Mouse (Mus musculus): Measurements from ENCODE around the gene Pou2af1. TPM values are rescaled to one million over a fixed set of nuclear protein-coding genes. Genes with fewer than 3 reads are reported as not detected.

Pou2af1 gene
- not detected in 2 replicates for polyA plus RNA-seq (2015; fragmentation: Nextera tagmentation; extraction: Ambion mirVana)

DNA sequence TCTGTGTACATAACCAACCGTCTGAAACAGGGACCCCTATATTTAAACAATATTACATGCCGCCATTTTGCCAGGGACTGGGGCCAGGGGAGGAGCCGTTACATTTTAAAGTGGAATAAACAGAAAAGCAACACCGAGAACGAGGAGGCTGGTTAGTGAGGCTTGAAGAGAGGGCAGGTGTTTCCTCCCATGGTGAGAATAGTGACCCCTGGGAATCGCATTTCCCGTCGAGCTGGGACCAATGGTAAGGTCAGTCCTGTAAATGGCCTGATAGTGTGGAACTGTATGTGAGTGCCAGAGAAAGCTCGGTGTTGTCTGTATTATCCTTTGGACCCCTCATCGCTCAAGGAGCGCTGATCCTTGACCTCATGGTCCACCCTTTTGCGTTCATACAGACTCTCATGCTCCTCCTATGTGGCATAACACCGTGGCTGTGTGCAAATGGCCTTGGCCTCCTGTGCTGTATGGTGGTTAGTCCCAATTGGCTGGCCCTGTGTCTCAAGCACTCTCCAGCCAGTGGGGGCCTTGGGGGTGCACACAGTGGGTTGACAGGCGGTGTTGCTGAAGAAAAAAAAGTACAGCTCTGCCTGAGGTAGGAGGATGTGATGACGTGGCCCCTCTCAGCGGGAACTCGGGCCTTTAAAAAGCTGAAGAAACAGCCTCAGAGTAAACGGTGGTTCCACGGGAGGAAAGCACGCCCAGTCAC, at the start of gene Pou2af1:
Gene Pou2af1 (plus strand): TSS at position 686 of the 706 bp plus-strand sequence.
- H3K9ac ChIP-seq (ENCODE audit: low read depth, low read length): no peak within 1 kb of the TSS
- DNase-seq (ENCODE audit: low spot score): no peak
- no peaks in the 10 kb centered on the region for H3K9me3 ChIP-seq (replicated peaks; ENCODE audit: low read length)
- H3K27ac ChIP-seq: no peak within 1 kb of the TSS
- no peak within 1 kb of the TSS for H3K4me2 ChIP-seq (ENCODE audit: low read length)
- ATAC-seq (replicated peaks; ENCODE audit: low FRiP score, low read depth): no peak
- H3K4me3 ChIP-seq (replicated peaks; ENCODE audit: low read depth, low read length): no peak within 1 kb of the TSS
- 58% methylated on average over 20 of the region's 20 CpGs for WGBS
- H3K36me3 ChIP-seq (ENCODE audit: insufficient read depth, low read length): no peaks in the 10 kb centered on the region
- no peaks in the 10 kb centered on the region for H3K27me3 ChIP-seq (ENCODE audit: insufficient read depth, low read length)
- TF ChIP-seq CTCF (IDR thresholded peaks at IDR 0.05; ENCODE audit: low read depth): no peak
- no peaks in the 10 kb centered on the region for H3K4me1 ChIP-seq (replicated peaks; ENCODE audit: insufficient read depth, low read length)

DNA sequence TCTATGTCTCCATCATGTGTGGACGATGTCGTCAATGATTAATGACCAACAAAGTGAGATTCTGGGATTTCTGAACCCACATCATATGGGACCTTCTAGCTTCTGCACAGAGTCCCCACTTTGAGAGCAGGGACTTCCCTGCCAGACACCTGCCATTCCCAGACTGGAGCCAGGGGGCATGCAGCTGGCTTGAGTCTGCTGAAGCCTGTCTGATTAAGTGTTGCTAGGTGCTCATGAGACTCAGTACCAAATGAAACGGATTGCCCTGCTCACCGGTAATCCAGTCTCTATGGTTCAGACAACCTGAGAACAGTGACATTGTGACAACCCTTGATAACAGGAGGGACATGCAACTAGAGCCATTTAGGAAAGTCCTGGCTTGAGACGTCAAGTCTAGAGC, 49.5 kb upstream of the Pou2af1 start:
- Histone ChIP-seq H3K9ac (ENCODE audit: low read depth, low read length) (no peak overlapping the region), H3K36me3 (ENCODE audit: insufficient read depth, low read length) (no peaks in the 10 kb centered on the region), H3K4me1 (replicated peaks; ENCODE audit: insufficient read depth, low read length) (no peaks in the 10 kb centered on the region), H3K27me3 (ENCODE audit: insufficient read depth, low read length) (peaks cover 3% of the 10 kb centered on the region; the same call in 1 of the 2 replicates), H3K4me3 (replicated peaks; ENCODE audit: low read depth, low read length) (no peak overlapping the region), H3K9me3 (replicated peaks; ENCODE audit: low read length) (no peaks in the 10 kb centered on the region), H3K4me2 (ENCODE audit: low read length) (no peak overlapping the region), H3K27ac (no peak overlapping the region)
- 87% methylated on average over 5 of the region's 5 CpGs for WGBS
- TF ChIP-seq CTCF (IDR thresholded peaks at IDR 0.05; ENCODE audit: low read depth): peak; percentile 36; the same call in 1 of the 2 replicates
- no peak for ATAC-seq (replicated peaks; ENCODE audit: low FRiP score, low read depth)
- DNase-seq (ENCODE audit: low spot score): no peak

DNA sequence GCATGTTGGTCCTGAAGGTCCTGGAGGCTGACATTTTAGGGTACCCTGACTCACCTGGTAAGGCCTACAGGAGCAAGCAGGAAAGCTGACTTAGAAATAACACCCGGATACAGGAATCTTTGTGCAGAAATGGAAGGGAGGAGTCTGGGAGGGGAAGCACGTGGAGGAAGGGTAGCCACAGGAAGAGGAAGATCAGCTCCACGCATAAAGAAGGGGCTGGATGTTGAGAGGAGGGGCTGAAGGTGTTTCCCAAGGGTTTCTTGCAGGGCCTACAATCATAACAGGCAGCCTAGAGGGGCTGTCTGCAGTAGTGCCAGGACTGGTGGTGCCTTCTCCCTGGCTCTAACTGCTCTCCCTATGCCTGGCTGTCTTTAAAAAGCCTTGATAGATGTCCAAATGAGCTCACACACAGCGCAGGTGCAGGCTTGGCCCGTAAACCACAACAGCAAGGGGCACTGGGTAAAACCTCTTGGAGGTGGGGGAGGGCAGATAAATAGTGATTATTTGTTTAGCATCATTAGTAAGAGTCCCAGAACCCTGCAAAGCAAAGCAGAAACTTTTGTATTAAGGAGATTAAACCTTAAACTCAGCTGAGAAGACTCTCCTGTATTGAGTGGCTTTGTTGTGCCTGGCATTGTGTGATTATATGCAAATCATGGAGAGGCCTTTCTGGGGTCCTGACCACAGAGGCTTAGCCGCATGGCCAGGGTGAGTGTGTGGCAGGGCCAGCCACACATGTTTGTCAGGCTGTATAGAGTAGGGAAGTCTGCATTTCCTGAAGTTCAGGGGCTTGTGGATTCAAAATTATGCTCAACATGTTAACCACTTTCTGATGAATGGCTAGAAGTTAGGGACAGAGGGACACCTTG, 48.0 kb upstream of the Pou2af1 start, which contains the start of gene Gm32742:
Gene Gm32742 (minus strand): TSS at position 206 of the 869 bp plus-strand sequence.
- no peak within 1 kb of the TSS for H3K9ac ChIP-seq (ENCODE audit: low read depth, low read length)
- 40% methylated on average over 6 of the region's 6 CpGs for WGBS
- H3K27me3 ChIP-seq (ENCODE audit: insufficient read depth, low read length): peaks cover 1% of the 10 kb centered on the region; the same call in 1 of the 2 replicates
- TF ChIP-seq CTCF (IDR thresholded peaks at IDR 0.05; ENCODE audit: low read depth): no peak
- no peak for DNase-seq (ENCODE audit: low spot score)
- no peaks in the 10 kb centered on the region for H3K9me3 ChIP-seq (replicated peaks; ENCODE audit: low read length)
- no peak for ATAC-seq (replicated peaks; ENCODE audit: low FRiP score, low read depth)
- no peak within 1 kb of the TSS for H3K27ac ChIP-seq
- no peaks in the 10 kb centered on the region for H3K36me3 ChIP-seq (ENCODE audit: insufficient read depth, low read length)
- no peak within 1 kb of the TSS for H3K4me2 ChIP-seq (ENCODE audit: low read length)
- no peak within 1 kb of the TSS for H3K4me3 ChIP-seq (replicated peaks; ENCODE audit: low read depth, low read length)
- no peaks in the 10 kb centered on the region for H3K4me1 ChIP-seq (replicated peaks; ENCODE audit: insufficient read depth, low read length)

DNA sequence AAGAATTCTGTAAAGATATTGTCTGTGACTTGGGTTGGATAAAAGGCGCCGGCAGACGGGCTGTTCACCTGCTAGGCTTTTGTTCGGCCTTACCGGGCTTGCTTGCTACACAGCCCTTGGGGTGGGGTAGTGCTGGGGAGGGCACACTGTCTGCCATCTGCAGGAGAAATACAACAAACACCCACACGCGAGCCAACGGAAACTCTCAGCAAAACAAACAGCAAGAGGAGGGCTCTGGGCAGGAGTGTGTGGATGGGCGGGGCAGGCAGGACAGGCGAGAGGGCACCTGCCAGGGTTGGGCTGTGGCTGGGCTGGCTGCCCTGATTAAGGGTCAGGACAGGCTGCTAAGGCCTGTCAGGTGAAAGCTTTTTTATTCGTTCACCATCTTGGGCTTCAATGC, 45.6 kb upstream of the Pou2af1 start:
- Histone ChIP-seq H3K36me3 (ENCODE audit: insufficient read depth, low read length) (no peaks in the 10 kb centered on the region), H3K9ac (ENCODE audit: low read depth, low read length) (no peak overlapping the region), H3K27me3 (ENCODE audit: insufficient read depth, low read length) (no peaks in the 10 kb centered on the region), H3K27ac (no peak overlapping the region), H3K4me3 (replicated peaks; ENCODE audit: low read depth, low read length) (no peak overlapping the region), H3K4me1 (replicated peaks; ENCODE audit: insufficient read depth, low read length) (no peaks in the 10 kb centered on the region), H3K9me3 (replicated peaks; ENCODE audit: low read length) (no peaks in the 10 kb centered on the region), H3K4me2 (ENCODE audit: low read length) (no peak overlapping the region)
- WGBS: 60% methylated on average over 11 of the region's 11 CpGs
- ATAC-seq (replicated peaks; ENCODE audit: low FRiP score, low read depth): no peak
- no peak; the same call in 1 of the 2 replicates for TF ChIP-seq CTCF (IDR thresholded peaks at IDR 0.05; ENCODE audit: low read depth)
- no peak for DNase-seq (ENCODE audit: low spot score)

DNA sequence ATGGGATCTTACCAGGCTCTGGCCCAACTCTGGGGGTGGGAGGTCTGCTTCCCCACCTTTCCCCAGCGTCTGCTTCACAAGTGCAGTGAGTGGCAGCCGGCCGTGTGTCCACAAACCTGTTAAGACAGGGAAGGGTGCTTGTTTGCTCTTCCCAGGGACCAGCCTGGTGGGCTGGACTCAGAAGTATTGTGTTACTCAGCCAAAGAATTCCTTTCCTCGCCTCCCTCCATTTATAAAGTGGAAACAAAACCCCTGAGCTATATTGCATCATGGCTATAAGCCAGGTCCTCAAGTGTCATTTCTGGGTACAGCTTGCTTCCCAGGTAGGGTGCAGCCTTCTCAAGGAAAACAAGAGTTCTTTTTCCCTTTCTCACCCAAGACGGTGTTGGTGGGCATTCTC, 44.8 kb upstream of the Pou2af1 start:
- no peak overlapping the region for H3K4me3 ChIP-seq (replicated peaks; ENCODE audit: low read depth, low read length)
- no peak overlapping the region for H3K9ac ChIP-seq (ENCODE audit: low read depth, low read length)
- H3K4me1 ChIP-seq (replicated peaks; ENCODE audit: insufficient read depth, low read length): no peaks in the 10 kb centered on the region
- H3K4me2 ChIP-seq (ENCODE audit: low read length): no peak overlapping the region
- no peaks in the 10 kb centered on the region for H3K9me3 ChIP-seq (replicated peaks; ENCODE audit: low read length)
- TF ChIP-seq CTCF (IDR thresholded peaks at IDR 0.05; ENCODE audit: low read depth): no peak
- ATAC-seq (replicated peaks; ENCODE audit: low FRiP score, low read depth) (no peak), DNase-seq (ENCODE audit: low spot score) (no peak)
- H3K36me3 ChIP-seq (ENCODE audit: insufficient read depth, low read length): no peaks in the 10 kb centered on the region
- WGBS: 43% methylated on average over 5 of the region's 5 CpGs
- H3K27ac ChIP-seq: no peak overlapping the region
- no peaks in the 10 kb centered on the region for H3K27me3 ChIP-seq (ENCODE audit: insufficient read depth, low read length)

DNA sequence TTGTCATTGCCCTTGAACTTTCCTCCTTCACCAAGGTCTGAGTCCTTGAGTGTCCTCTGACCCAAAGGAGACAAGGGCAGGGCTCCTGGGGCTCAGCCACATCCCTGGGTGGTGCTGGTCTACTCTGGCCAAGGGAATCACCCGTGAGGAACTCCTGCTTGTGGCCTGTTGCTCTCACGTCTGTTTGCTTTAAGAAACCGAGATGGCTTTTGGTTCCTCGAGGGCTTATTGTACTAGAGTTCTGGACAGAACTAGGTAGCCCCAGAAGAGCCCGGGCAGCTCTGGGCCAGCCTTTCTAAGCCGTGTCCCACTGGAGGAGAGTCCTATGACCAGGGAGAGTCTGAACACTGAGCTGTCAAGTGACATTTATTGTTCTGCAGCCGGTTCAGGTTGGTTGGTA, 44.4 kb upstream of the Pou2af1 start:
- H3K4me3 ChIP-seq (replicated peaks; ENCODE audit: low read depth, low read length): no peak overlapping the region
- no peak overlapping the region for H3K27ac ChIP-seq
- DNase-seq (ENCODE audit: low spot score) (no peak), ATAC-seq (replicated peaks; ENCODE audit: low FRiP score, low read depth) (no peak)
- H3K27me3 ChIP-seq (ENCODE audit: insufficient read depth, low read length): no peaks in the 10 kb centered on the region
- H3K36me3 ChIP-seq (ENCODE audit: insufficient read depth, low read length): no peaks in the 10 kb centered on the region
- no peaks in the 10 kb centered on the region for H3K4me1 ChIP-seq (replicated peaks; ENCODE audit: insufficient read depth, low read length)
- 66% methylated on average over 7 of the region's 7 CpGs for WGBS
- no peak for TF ChIP-seq CTCF (IDR thresholded peaks at IDR 0.05; ENCODE audit: low read depth)
- H3K9me3 ChIP-seq (replicated peaks; ENCODE audit: low read length): no peaks in the 10 kb centered on the region
- no peak overlapping the region for H3K4me2 ChIP-seq (ENCODE audit: low read length)
- H3K9ac ChIP-seq (ENCODE audit: low read depth, low read length): no peak overlapping the region

All from kidney, postnatal 0 days (tissue).